In the genomic region with DNA sequence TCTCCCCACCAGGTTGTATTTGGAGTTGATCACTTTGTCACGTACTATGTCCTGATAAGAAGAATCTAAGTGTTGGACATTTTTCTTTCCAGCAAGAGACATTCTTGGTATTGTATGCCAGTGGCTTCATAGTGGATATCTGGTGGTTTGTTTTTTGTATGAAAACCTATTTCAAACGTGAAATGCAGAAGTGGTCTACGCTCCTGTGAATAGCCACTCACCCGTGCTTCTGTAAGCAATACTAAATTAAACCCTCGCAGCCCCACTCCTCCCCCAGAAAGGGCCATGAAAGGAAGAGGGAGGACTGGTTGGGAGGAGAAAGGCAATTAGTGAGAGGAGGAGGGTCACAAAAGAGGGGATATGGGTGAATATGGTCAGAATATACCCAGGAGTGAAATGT, we compare ENCODE assay signal across 20 mouse cellular contexts. TPM values are rescaled to one million over a fixed set of nuclear protein-coding genes. Genes with fewer than 3 reads are reported as not detected.
DNase-seq lines count a peak whose midpoint lies in the region; ATAC-seq lines count a peak whose summit lies in the region.
"Had no signal": no experiment of that assay in that cellular context is flagged by ENCODE, and none has a peak within 500 bp of the region (broad histone marks: within the 10 kb centered on the region; RNA-seq: fewer than 3 reads in every experiment).

No protein-coding gene starts in this region.

- intact Hi-C loops in heart, postnatal 14 days (cut with DNase I): no loop called here

- no peaks in the 10 kb centered on the region for H3K27me3 ChIP-seq in splenic B cell, adult 2 months (ENCODE audit: control insufficient read depth, insufficient read depth, low read length, poor library complexity, severe bottlenecking)
- H3K27me3 ChIP-seq: forebrain, embryonic 13.5 days; heart, embryonic 15.5 days; hindbrain, embryonic 15.5 days had no signal

- ATAC-seq in granulocyte monocyte progenitor cell, adult 5-6 weeks (replicated peaks; ENCODE audit: poor library complexity, severe bottlenecking): peak; percentile 63
- ATAC-seq: CD4-positive, CD25-positive, alpha-beta regulatory T cell, adult 4 months; forebrain, embryonic 13.5 days; forebrain, postnatal 0 days had no signal

- peak; percentile 18 for DNase-seq in lung, postnatal 25 days (ENCODE audit: low spot score)
- no peak for DNase-seq in lung, postnatal 4 days
- DNase-seq in spleen, postnatal 36 days (ENCODE audit: low spot score in 2 of 2): peak; percentile 68 to 77
- no peak for DNase-seq in spleen, postnatal 14 days (ENCODE audit: low spot score in 2 of 2)
- DNase-seq in splenic B cell, adult 2 months (ENCODE audit: low read depth, low spot score): peak; percentile 76
- DNase-seq in urinary bladder, postnatal 25 days (ENCODE audit: low spot score): no peak
- DNase-seq in heart, postnatal 14 days: no peak
- DNase-seq: adrenal gland, postnatal 14 days; cerebellum, adult 18-20 months; cerebellum, adult 9-11 months; cerebellum, postnatal 36 days; forebrain, postnatal 0 days; gastrocnemius, postnatal 14 days had no signal

- H3K36me3 ChIP-seq in splenic B cell, adult 2 months (ENCODE audit: control insufficient read depth, insufficient read depth, low read length, poor library complexity, severe bottlenecking): no peaks in the 10 kb centered on the region
- H3K36me3 ChIP-seq: embryonic facial prominence, embryonic 10.5 days; G1E; heart, embryonic 15.5 days; hindbrain, embryonic 15.5 days had no signal

RNA-seq across cellular contexts. Expression of gene Aff4, which starts 7.9 kb away (rescaled TPM):
- 52.9 and 69.9 TPM in 2 replicates for total RNA-seq in granulocyte monocyte progenitor cell, adult 5-6 weeks (2014; fragmentation: Nextera tagmentation)
- 42.4 and 95.9 TPM in 2 replicates for total RNA-seq in granulocyte monocyte progenitor cell, adult 5-6 weeks (2017)
- 100 to 1,000 TPM in 1 of 2 experiments, 10 to 100 TPM in 1; 97.5 to 109 TPM for total RNA-seq in heart, postnatal 14 days (2021)

RNA-seq across cellular contexts. Expression of gene Zcchc10, which starts 18.2 kb away (rescaled TPM):
- 18.5 TPM in 2 replicates for total RNA-seq in granulocyte monocyte progenitor cell, adult 5-6 weeks (2014; fragmentation: Nextera tagmentation)
- 7.4 and 10.3 TPM in 2 replicates for total RNA-seq in granulocyte monocyte progenitor cell, adult 5-6 weeks (2017)
- total RNA-seq in heart, postnatal 14 days (2021): 1 to 10 TPM; 6.1 to 7.4 TPM

RNA-seq across cellular contexts. Expression of gene Hspa4, which starts 42.5 kb away (rescaled TPM):
- total RNA-seq in granulocyte monocyte progenitor cell, adult 5-6 weeks (2014; fragmentation: Nextera tagmentation): 120 and 123 TPM in 2 replicates
- total RNA-seq in granulocyte monocyte progenitor cell, adult 5-6 weeks (2017): 507 and 516 TPM in 2 replicates
- 100 to 1,000 TPM; 117 to 124 TPM for total RNA-seq in heart, postnatal 14 days (2021)

Comparison
In these comparisons a context has a peak if more than half of its experiments do, and no peak if none do; other contexts are left out.
1. DNase-seq: peak in lung, postnatal 25 days (single experiment), spleen, postnatal 36 days (2 of 2) and splenic B cell, adult 2 months (single experiment); none in lung, postnatal 4 days (0 of 2), spleen, postnatal 14 days (0 of 2), urinary bladder, postnatal 25 days (single experiment) and heart, postnatal 14 days (0 of 2).